Mouse (Mus musculus) neural tube, embryonic 10.5 days (tissue): Measurements from ENCODE around the gene Ptprr.
A peak's percentile ranks its signal among the peaks of the same experiment; 100 is the strongest.

Experiments used
- DNase-seq: peaks from one replicate; pipeline ENCODE4 v3.0.0-alpha.2; 2017; ENCODE audit warnings: low spot score; ENCODE audit errors: extremely low spot score

Gene Ptprr

GRCm38 (mm10) chr10:116266561-116267433, 248.8 kb downstream of the Ptprr start:
- no peak for DNase-seq

- DNase-seq = no peak
Measured at GRCm38 (mm10) chr10:116267434-116267822, 249.4 kb downstream of the Ptprr start.

- DNase-seq = no peak
Measured at GRCm38 (mm10) chr10:116268343-116268742, 250.3 kb downstream of the Ptprr start.

GRCm38 (mm10) chr10:116270646-116271469, 252.8 kb downstream of the Ptprr start:
- no peak for DNase-seq

- DNase-seq = no peak
Measured at GRCm38 (mm10) chr10:116271470-116271915, 253.5 kb downstream of the Ptprr start.

GRCm38 (mm10) chr10:116272156-116272555, 254.1 kb downstream of the Ptprr start:
- DNase-seq = no peak

GRCm38 (mm10) chr10:116275280-116275679, 257.3 kb downstream of the Ptprr start, which contains the start of gene Ptprb:
Ptprb (plus strand) TSS chr10:116275523.
- DNase-seq = no peak

GRCm38 (mm10) chr10:116286697-116287344, 268.8 kb downstream of the Ptprr start:
- DNase-seq = no peak

- no peak for DNase-seq
Measured at GRCm38 (mm10) chr10:116288130-116288529, 270.1 kb downstream of the Ptprr start.

GRCm38 (mm10) chr10:116290483-116290882, 272.5 kb downstream of the Ptprr start:
- DNase-seq = no peak

GRCm38 (mm10) chr10:116291153-116291755, 273.2 kb downstream of the Ptprr start:
- no peak for DNase-seq

- DNase-seq = no peak
Measured at GRCm38 (mm10) chr10:116296439-116296838, 278.4 kb downstream of the Ptprr start.

GRCm38 (mm10) chr10:116297854-116298253, 279.8 kb downstream of the Ptprr start:
- DNase-seq = no peak

- no peak for DNase-seq
Measured at GRCm38 (mm10) chr10:116300824-116301223, 282.8 kb downstream of the Ptprr start.

- peak; percentile 47 for DNase-seq
Measured at GRCm38 (mm10) chr10:116301258-116301657, 283.2 kb downstream of the Ptprr start.

GRCm38 (mm10) chr10:116304355-116304754, 286.3 kb downstream of the Ptprr start:
- no peak for DNase-seq

GRCm38 (mm10) chr10:116309460-116309859, 291.4 kb downstream of the Ptprr start:
- DNase-seq = no peak

GRCm38 (mm10) chr10:116310516-116311210, 292.6 kb downstream of the Ptprr start:
- no peak for DNase-seq

- DNase-seq = peak; percentile 77
Measured at GRCm38 (mm10) chr10:116319246-116319645, 301.2 kb downstream of the Ptprr start.
